Mouse (Mus musculus) cerebellum, adult 2 months (tissue): ENCODE data around the gene Hspb2.

Experiments used
- CTCF ChIP-seq: fragments of 200-500 bp; IDR thresholded peaks from 2 replicates; pipeline ENCODE4 v1.5.1; 2011; ENCODE audit warnings: low read depth, mild to moderate bottlenecking, control low read depth, low read length, moderate library complexity, borderline replicate concordance; ENCODE audit not compliant: insufficient read depth
- POLR2A ChIP-seq: fragments of 200-500 bp; IDR thresholded peaks from 2 replicates; pipeline ENCODE4 v1.6.1; 2011; ENCODE audit warnings: low read length, control low read depth, borderline replicate concordance; ENCODE audit not compliant: insufficient read depth

DNA sequence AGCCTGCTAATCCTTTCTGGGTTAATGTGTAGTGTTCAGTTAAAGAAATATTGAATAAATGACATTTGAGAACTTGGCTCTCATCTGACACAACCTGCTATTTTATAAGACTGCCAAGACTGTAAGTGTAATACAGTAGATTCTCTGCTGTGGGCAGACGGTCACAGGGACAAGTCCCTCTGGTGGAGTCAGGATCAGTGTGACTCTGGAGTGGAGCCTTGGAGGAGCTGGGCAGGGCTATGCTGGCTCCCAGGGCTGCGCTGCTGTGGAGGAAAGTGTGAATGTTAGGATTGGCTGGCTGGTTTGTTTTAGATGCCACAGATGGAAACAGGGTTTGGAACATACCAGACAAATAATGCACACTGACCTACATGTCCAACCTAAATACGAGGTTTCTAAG is 43.1 kb upstream of the Hspb2 start:
- TF ChIP-seq CTCF (no peak), POLR2A (no peak)
